Mouse (Mus musculus): ENCODE results near the gene Kif5a. TPM values are rescaled to one million over a fixed set of nuclear protein-coding genes. Genes with fewer than 3 reads are reported as not detected.
"Not testable (repeated sequence)": the region's sequence is repeated elsewhere in the genome, so short reads cannot be mapped to it uniquely, and the experiment has no call there.

The Kif5a gene
- polyA plus RNA-seq (2014; fragmentation: Nextera tagmentation; extraction: Ambion mirVana) = 75.3 and 94.7 TPM in 2 replicates

GRCm38 (mm10) chr10:127262548-127263398 is at the start of gene Kif5a:
TSS of gene Kif5a (minus strand) at chr10:127263348.
- H3K27ac ChIP-seq (replicated peaks; ENCODE audit: low read depth, low read length) = peak within 1 kb of the TSS; percentile 95
- peak; percentile 86 for DNase-seq
- WGBS = 1% methylated on average over 53 of the region's 53 CpGs
- peak within 1 kb of the TSS; percentile 89 for H3K9ac ChIP-seq (replicated peaks; ENCODE audit: low read length)
- peak within 1 kb of the TSS; percentile 66 for H3K4me3 ChIP-seq (replicated peaks; ENCODE audit: low read depth, low read length)
- peak; percentile 36 for ATAC-seq (ENCODE audit: low FRiP score, low TSS enrichment)
- no peaks in the 10 kb centered on the region for H3K27me3 ChIP-seq (ENCODE audit: control insufficient read depth, insufficient read depth, low read length)
- H3K36me3 ChIP-seq (ENCODE audit: control insufficient read depth, insufficient read depth, low read length) = peaks cover under 1% of the 10 kb centered on the region; the same call in 1 of the 2 replicates
- H3K4me1 ChIP-seq (ENCODE audit: control insufficient read depth, insufficient read depth, low read length) = peaks cover 46% of the 10 kb centered on the region
- no peaks in the 10 kb centered on the region for H3K9me3 ChIP-seq (ENCODE audit: control insufficient read depth, low read length)
- H3K4me2 ChIP-seq (ENCODE audit: low read length) = peak within 1 kb of the TSS; percentile 87

DNA sequence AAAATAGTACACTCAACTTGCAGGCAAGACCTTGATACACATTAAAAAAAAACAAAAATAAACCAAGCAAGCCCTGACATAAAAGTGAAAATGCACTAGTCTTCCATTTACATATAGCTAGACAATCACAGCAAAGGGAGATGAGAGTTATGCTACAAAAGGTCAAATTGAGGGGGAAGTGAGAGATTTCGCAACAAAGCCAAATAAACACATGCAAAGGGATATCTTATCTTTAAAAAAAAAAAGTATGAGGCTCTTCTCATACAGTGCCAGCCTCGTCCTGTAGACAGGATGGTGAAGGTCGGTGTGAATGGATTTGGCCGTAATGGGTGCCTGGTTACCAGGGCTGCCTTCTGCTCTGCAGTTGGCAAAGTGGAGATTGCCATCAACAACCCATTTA is 49.7 kb upstream of the Kif5a start:
- Histone ChIP-seq H3K4me1 (ENCODE audit: control insufficient read depth, insufficient read depth, low read length) (peaks cover 8% of the 10 kb centered on the region; the same call in 1 of the 2 replicates), H3K4me3 (replicated peaks; ENCODE audit: low read depth, low read length) (no peak overlapping the region), H3K4me2 (ENCODE audit: low read length) (no peak overlapping the region), H3K9ac (replicated peaks; ENCODE audit: low read length) (no peak overlapping the region), H3K27ac (replicated peaks; ENCODE audit: low read depth, low read length) (no peak overlapping the region), H3K27me3 (ENCODE audit: control insufficient read depth, insufficient read depth, low read length) (no peaks in the 10 kb centered on the region), H3K9me3 (ENCODE audit: control insufficient read depth, low read length) (no peaks in the 10 kb centered on the region), H3K36me3 (ENCODE audit: control insufficient read depth, insufficient read depth, low read length) (peaks cover 14% of the 10 kb centered on the region)
- ATAC-seq (ENCODE audit: low FRiP score, low TSS enrichment) = no peak
- whole genome bisulfite sequencing = 81% methylated on average over 4 of the region's 4 CpGs
- DNase-seq = no peak

DNA sequence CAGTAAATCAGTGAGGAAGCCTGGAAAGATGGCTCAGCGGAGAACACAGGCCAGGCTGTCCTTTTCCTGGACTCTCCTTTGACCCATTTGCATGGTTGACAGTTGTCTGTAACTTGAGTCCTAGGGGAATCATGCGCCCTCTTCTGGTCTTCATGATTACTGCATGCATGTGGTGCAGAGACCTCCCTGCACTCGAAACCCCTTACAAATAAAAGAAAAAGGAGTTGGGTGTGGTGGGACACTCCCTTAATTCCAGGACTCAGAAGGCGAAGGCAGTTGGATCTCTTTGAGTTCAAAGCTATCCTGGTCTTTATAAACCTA is 49.2 kb upstream of the Kif5a start:
- no peaks in the 10 kb centered on the region for H3K27me3 ChIP-seq (ENCODE audit: control insufficient read depth, insufficient read depth, low read length)
- H3K4me1 ChIP-seq (ENCODE audit: control insufficient read depth, insufficient read depth, low read length) = peaks cover 8% of the 10 kb centered on the region; the same call in 1 of the 2 replicates
- peak; percentile 62 for ATAC-seq (ENCODE audit: low FRiP score, low TSS enrichment)
- H3K4me2 ChIP-seq (ENCODE audit: low read length) = peak overlapping the region; percentile 81
- peak overlapping the region; percentile 67 for H3K27ac ChIP-seq (replicated peaks; ENCODE audit: low read depth, low read length)
- H3K4me3 ChIP-seq (replicated peaks; ENCODE audit: low read depth, low read length) = peak overlapping the region; percentile 65
- H3K9me3 ChIP-seq (ENCODE audit: control insufficient read depth, low read length) = no peaks in the 10 kb centered on the region
- peak; percentile 92 for DNase-seq
- peaks cover 20% of the 10 kb centered on the region for H3K36me3 ChIP-seq (ENCODE audit: control insufficient read depth, insufficient read depth, low read length)
- peak overlapping the region; percentile 55 for H3K9ac ChIP-seq (replicated peaks; ENCODE audit: low read length)
- WGBS = 3% methylated on average over 4 of the region's 4 CpGs

- Histone ChIP-seq H3K9me3 (ENCODE audit: control insufficient read depth, low read length) (no peaks in the 10 kb centered on the region), H3K27me3 (ENCODE audit: control insufficient read depth, insufficient read depth, low read length) (no peaks in the 10 kb centered on the region), H3K4me1 (ENCODE audit: control insufficient read depth, insufficient read depth, low read length) (peaks cover 8% of the 10 kb centered on the region; the same call in 1 of the 2 replicates), H3K4me2 (ENCODE audit: low read length) (peak within 1 kb of the TSS; percentile 81), H3K9ac (replicated peaks; ENCODE audit: low read length) (peak within 1 kb of the TSS; percentile 73), H3K27ac (replicated peaks; ENCODE audit: low read depth, low read length) (peak within 1 kb of the TSS; percentile 67), H3K4me3 (replicated peaks; ENCODE audit: low read depth, low read length) (peak within 1 kb of the TSS; percentile 65), H3K36me3 (ENCODE audit: control insufficient read depth, insufficient read depth, low read length) (peaks cover 26% of the 10 kb centered on the region)
- peak; percentile 97 for DNase-seq
- ATAC-seq (ENCODE audit: low FRiP score, low TSS enrichment) = peak; percentile 96
- WGBS = under 1% methylated on average over 65 of the region's 65 CpGs
Measured at GRCm38 (mm10) chr10:127311476-127312355, 48.6 kb upstream of the Kif5a start, which contains the start of gene Mars. TSS of gene Mars (minus strand) at chr10:127311786.

GRCm38 (mm10) chr10:127310523-127311475 is 47.7 kb upstream of the Kif5a start:
- peaks cover 35% of the 10 kb centered on the region for H3K36me3 ChIP-seq (ENCODE audit: control insufficient read depth, insufficient read depth, low read length)
- peak overlapping the region; percentile 73 for H3K9ac ChIP-seq (replicated peaks; ENCODE audit: low read length)
- DNase-seq (no peak), ATAC-seq (ENCODE audit: low FRiP score, low TSS enrichment) (peak; percentile 53)
- H3K27ac ChIP-seq (replicated peaks; ENCODE audit: low read depth, low read length) = peak overlapping the region; percentile 67
- H3K4me1 ChIP-seq (ENCODE audit: control insufficient read depth, insufficient read depth, low read length) = peaks cover 8% of the 10 kb centered on the region; the same call in 1 of the 2 replicates
- peak overlapping the region; percentile 65 for H3K4me3 ChIP-seq (replicated peaks; ENCODE audit: low read depth, low read length)
- 40% methylated on average over 23 of the region's 23 CpGs for WGBS
- no peaks in the 10 kb centered on the region for H3K9me3 ChIP-seq (ENCODE audit: control insufficient read depth, low read length)
- H3K4me2 ChIP-seq (ENCODE audit: low read length) = peak overlapping the region; percentile 81
- no peaks in the 10 kb centered on the region for H3K27me3 ChIP-seq (ENCODE audit: control insufficient read depth, insufficient read depth, low read length)

GRCm38 (mm10) chr10:127309167-127309566 is 46.0 kb upstream of the Kif5a start:
- H3K9me3 ChIP-seq (ENCODE audit: control insufficient read depth, low read length); H3K27me3 ChIP-seq (ENCODE audit: control insufficient read depth, insufficient read depth, low read length); H3K4me3 ChIP-seq (replicated peaks; ENCODE audit: low read depth, low read length); H3K4me2 ChIP-seq (ENCODE audit: low read length); H3K27ac ChIP-seq (replicated peaks; ENCODE audit: low read depth, low read length); DNase-seq; ATAC-seq (ENCODE audit: low FRiP score, low TSS enrichment); H3K9ac ChIP-seq (replicated peaks; ENCODE audit: low read length); H3K4me1 ChIP-seq (ENCODE audit: control insufficient read depth, insufficient read depth, low read length): not testable (repeated sequence)
- WGBS = 81% methylated on average over 3 of the region's 3 CpGs
- H3K36me3 ChIP-seq (ENCODE audit: control insufficient read depth, insufficient read depth, low read length) = peaks cover 51% of the 10 kb centered on the region

GRCm38 (mm10) chr10:127303136-127303535 is 40.0 kb upstream of the Kif5a start:
- no peaks in the 10 kb centered on the region for H3K27me3 ChIP-seq (ENCODE audit: control insufficient read depth, insufficient read depth, low read length)
- H3K4me1 ChIP-seq (ENCODE audit: control insufficient read depth, insufficient read depth, low read length) = no peaks in the 10 kb centered on the region
- no peak for ATAC-seq (ENCODE audit: low FRiP score, low TSS enrichment)
- no peak overlapping the region for H3K27ac ChIP-seq (replicated peaks; ENCODE audit: low read depth, low read length)
- no peaks in the 10 kb centered on the region for H3K9me3 ChIP-seq (ENCODE audit: control insufficient read depth, low read length)
- DNase-seq = no peak
- 94% methylated on average over 11 of the region's 11 CpGs for WGBS
- no peak overlapping the region for H3K4me3 ChIP-seq (replicated peaks; ENCODE audit: low read depth, low read length)
- no peak overlapping the region for H3K9ac ChIP-seq (replicated peaks; ENCODE audit: low read length)
- H3K36me3 ChIP-seq (ENCODE audit: control insufficient read depth, insufficient read depth, low read length) = peaks cover 96% of the 10 kb centered on the region
- no peak overlapping the region for H3K4me2 ChIP-seq (ENCODE audit: low read length)

DNA sequence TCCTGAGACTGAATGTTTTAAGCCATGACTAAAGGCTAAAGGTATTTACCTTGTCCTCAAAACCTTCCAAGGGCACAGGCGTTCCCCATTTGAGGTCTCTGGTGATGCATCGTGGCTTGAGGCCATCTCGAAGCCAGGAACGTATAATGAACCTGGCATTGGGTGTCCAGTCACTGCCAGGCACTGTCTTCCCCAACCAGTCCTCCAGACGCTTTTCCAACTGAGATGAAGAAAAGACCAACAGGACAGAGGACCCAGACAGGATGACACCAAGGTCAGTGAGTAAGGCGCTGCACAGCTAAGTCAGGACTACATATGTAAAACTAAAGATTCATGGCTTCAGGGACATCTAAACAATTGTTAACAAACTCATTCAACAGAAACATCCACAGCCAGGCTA is 37.2 kb upstream of the Kif5a start:
- H3K4me1 ChIP-seq (ENCODE audit: control insufficient read depth, insufficient read depth, low read length) = no peaks in the 10 kb centered on the region
- H3K27me3 ChIP-seq (ENCODE audit: control insufficient read depth, insufficient read depth, low read length) = no peaks in the 10 kb centered on the region
- 95% methylated on average over 6 of the region's 6 CpGs for WGBS
- H3K4me3 ChIP-seq (replicated peaks; ENCODE audit: low read depth, low read length) = no peak overlapping the region
- DNase-seq = no peak
- H3K9me3 ChIP-seq (ENCODE audit: control insufficient read depth, low read length) = no peaks in the 10 kb centered on the region
- H3K4me2 ChIP-seq (ENCODE audit: low read length) = no peak overlapping the region
- no peak for ATAC-seq (ENCODE audit: low FRiP score, low TSS enrichment)
- H3K36me3 ChIP-seq (ENCODE audit: control insufficient read depth, insufficient read depth, low read length) = peaks cover 95% of the 10 kb centered on the region
- no peak overlapping the region for H3K9ac ChIP-seq (replicated peaks; ENCODE audit: low read length)
- no peak overlapping the region for H3K27ac ChIP-seq (replicated peaks; ENCODE audit: low read depth, low read length)
